Mouse (Mus musculus) MEL (cell line): ENCODE results near the gene Ccdc9b. TPM values are rescaled to one million over a fixed set of nuclear protein-coding genes. Genes with fewer than 3 reads are reported as not detected.

Source experiments
- DNase-seq: peaks from one replicate; pipeline ENCODE4 v3.0.0; 2011; ENCODE audit warnings: low read depth, low spot score
- H3K27ac ChIP-seq: 2 replicates; pipeline ENCODE4 v1.5.1; 2012; ENCODE audit warnings: low read depth, mild to moderate bottlenecking, control low read depth, low read length, moderate library complexity; ENCODE audit not compliant: control insufficient read depth
- H3K27me3 ChIP-seq, 2 experiments: fragments of 150-350 bp in 1 of 2; sonication (generic) in 1 of 2; 2 replicates each; pipeline ENCODE4 v1.6.1; 2012; ENCODE audit warnings: low read length in 2 of 2, mild to moderate bottlenecking in 2 of 2, improper control_type of control experiment in 1 of 2, moderate library complexity in 1 of 2; ENCODE audit not compliant: insufficient read depth in 2 of 2, control insufficient read depth in 1 of 2
- H3K36me3 ChIP-seq, 2 experiments: 2 replicates each; pipeline ENCODE4 v1.6.1; 2012 to 2014; ENCODE audit warnings: low read length in 2 of 2, improper control_type of control experiment in 1 of 2, inconsistent platforms in 1 of 2, mild to moderate bottlenecking in 1 of 2; ENCODE audit not compliant: insufficient read depth in 2 of 2, control insufficient read depth in 1 of 2
- H3K4me1 ChIP-seq, 2 experiments: fragments of 150-350 bp in 1 of 2; sonication (generic) in 1 of 2; 2 replicates each; pipeline ENCODE4 v1.6.1; 2012; ENCODE audit warnings: low read length in 2 of 2, improper control_type of control experiment in 1 of 2, mild to moderate bottlenecking in 1 of 2; ENCODE audit not compliant: insufficient read depth in 2 of 2, control insufficient read depth in 1 of 2
- H3K4me3 ChIP-seq, 2 experiments: fragments of 150-350 bp in 1 of 2; sonication (generic) in 1 of 2; 2 replicates each; pipeline ENCODE4 v1.5.1; 2012; ENCODE audit warnings: low read depth in 2 of 2, low read length in 2 of 2, mild to moderate bottlenecking in 2 of 2, moderate library complexity in 2 of 2, control low read depth in 1 of 2, improper control_type of control experiment in 1 of 2; ENCODE audit not compliant: control insufficient read depth in 1 of 2, insufficient read depth in 1 of 2
- H3K79me2 ChIP-seq: 2 replicates; pipeline ENCODE4 v1.6.1; 2012; ENCODE audit warnings: mild to moderate bottlenecking, low read length, moderate library complexity; ENCODE audit not compliant: control insufficient read depth, poor library complexity, insufficient read depth
- H3K9ac ChIP-seq: 2 replicates; pipeline ENCODE4 v1.6.1; 2012; ENCODE audit warnings: low read depth, mild to moderate bottlenecking, control low read depth, low read length, moderate library complexity; ENCODE audit not compliant: control insufficient read depth, poor library complexity, severe bottlenecking
- H3K9me3 ChIP-seq: fragments of 150-350 bp; sonication (generic); replicated peaks from 2 replicates; pipeline ENCODE4 v1.6.1; 2012; ENCODE audit warnings: mild to moderate bottlenecking, low read length, improper control_type of control experiment, moderate library complexity; ENCODE audit not compliant: insufficient read depth
- CHD1 ChIP-seq: IDR thresholded peaks from 2 replicates; pipeline ENCODE4 v1.6.1; 2012; ENCODE audit warnings: low read depth, mild to moderate bottlenecking, inconsistent platforms, low read length, improper control_type of control experiment
- ELF1 ChIP-seq: IDR thresholded peaks from 2 replicates; pipeline ENCODE4 v1.6.1; 2014; ENCODE audit warnings: low read depth, mild to moderate bottlenecking, inconsistent platforms, low read length, improper control_type of control experiment, moderate library complexity
- EP300 ChIP-seq, 2 experiments: IDR thresholded peaks; 2 replicates each; pipeline ENCODE4 v1.6.1; 2011; ENCODE audit warnings: improper control_type of control experiment in 2 of 2, low read length in 2 of 2, low read depth in 1 of 2, mild to moderate bottlenecking in 1 of 2
- GABPA ChIP-seq: IDR thresholded peaks from 2 replicates; pipeline ENCODE4 v1.6.1; 2012; ENCODE audit warnings: low read depth, mild to moderate bottlenecking, inconsistent platforms, low read length, improper control_type of control experiment, moderate library complexity
- MAFK ChIP-seq: IDR thresholded peaks from 2 replicates; pipeline ENCODE4 v1.6.1; 2011; ENCODE audit warnings: low read depth, mild to moderate bottlenecking, low read length, improper control_type of control experiment, borderline replicate concordance
- MAX ChIP-seq: IDR thresholded peaks from 2 replicates; pipeline ENCODE4 v1.6.1; 2011; ENCODE audit warnings: low read length, improper control_type of control experiment
- MAZ ChIP-seq: IDR thresholded peaks from 2 replicates; pipeline ENCODE4 v1.6.1; 2012; ENCODE audit warnings: low read depth, mild to moderate bottlenecking, inconsistent platforms, low read length, improper control_type of control experiment
- MYB ChIP-seq: IDR thresholded peaks from 2 replicates; pipeline ENCODE4 v1.6.1; 2011; ENCODE audit warnings: mild to moderate bottlenecking, low read depth, low read length, improper control_type of control experiment
- NELFE ChIP-seq: IDR thresholded peaks from 2 replicates; pipeline ENCODE4 v1.6.1; 2011; ENCODE audit warnings: low read depth, low read length, improper control_type of control experiment
- POLR2A ChIP-seq, 2 experiments: IDR thresholded peaks; 2 replicates each; pipeline ENCODE4 v1.6.1; 2011 to 2012; ENCODE audit warnings: low read length in 2 of 2, mild to moderate bottlenecking in 2 of 2, control low read depth in 1 of 2, improper control_type of control experiment in 1 of 2, low read depth in 1 of 2, moderate library complexity in 1 of 2; ENCODE audit not compliant: control insufficient read depth in 1 of 2, insufficient read depth in 1 of 2, poor library complexity in 1 of 2
- POLR2AphosphoS2 ChIP-seq: IDR thresholded peaks from 2 replicates; pipeline ENCODE4 v1.6.1; 2011; ENCODE audit warnings: low read length, improper control_type of control experiment
- POLR2AphosphoS5 ChIP-seq: IDR thresholded peaks from 2 replicates; pipeline ENCODE4 v1.6.1; 2012; ENCODE audit warnings: low read depth, borderline replicate concordance, mild to moderate bottlenecking, inconsistent platforms, low read length, moderate library complexity, mixed read lengths
- SIN3A ChIP-seq: IDR thresholded peaks from 2 replicates; pipeline ENCODE4 v1.6.1; 2012; ENCODE audit warnings: low read length, improper control_type of control experiment, inconsistent platforms
- SMC3 ChIP-seq: IDR thresholded peaks from 2 replicates; pipeline ENCODE4 v1.6.1; 2011; ENCODE audit warnings: low read depth, low read length, improper control_type of control experiment
- TAL1 ChIP-seq: IDR thresholded peaks from 2 replicates; pipeline ENCODE4 v1.6.1; 2012; ENCODE audit warnings: mild to moderate bottlenecking, inconsistent platforms, low read length, moderate library complexity, mixed read lengths
- TCF12 ChIP-seq: IDR thresholded peaks from 2 replicates; pipeline ENCODE4 v1.6.1; 2014; ENCODE audit warnings: low read depth, mild to moderate bottlenecking, inconsistent platforms, low read length, improper control_type of control experiment, moderate library complexity
- USF2 ChIP-seq, 2 experiments: IDR thresholded peaks; 2 replicates each; pipeline ENCODE4 v1.6.1; 2011 to 2012; ENCODE audit warnings: improper control_type of control experiment in 2 of 2, low read length in 2 of 2, borderline replicate concordance in 1 of 2, inconsistent platforms in 1 of 2, low read depth in 1 of 2, mild to moderate bottlenecking in 1 of 2; ENCODE audit not compliant: insufficient read depth in 1 of 2
- ZC3H11A ChIP-seq: IDR thresholded peaks from 2 replicates; pipeline ENCODE4 v1.6.1; 2012; ENCODE audit warnings: low read depth, mild to moderate bottlenecking, inconsistent platforms, low read length, improper control_type of control experiment
- ZKSCAN1 ChIP-seq: IDR thresholded peaks from 2 replicates; pipeline ENCODE4 v1.6.1; 2012; ENCODE audit warnings: low read depth, mild to moderate bottlenecking, inconsistent platforms, low read length, improper control_type of control experiment, moderate library complexity
- ZMIZ1 ChIP-seq: IDR thresholded peaks from 2 replicates; pipeline ENCODE4 v1.6.1; 2012; ENCODE audit warnings: low read depth, mild to moderate bottlenecking, inconsistent platforms, low read length, improper control_type of control experiment, moderate library complexity
- polyA plus RNA-seq, 2 experiments: library from polyadenylated mRNA; stranded (reverse) in 1 of 2; unstranded in 1 of 2; fragments of >175 nt in 1 of 2; fragments of >200 nt in 1 of 2; gene quantifications; 2 replicates each; pipeline versions ENCODE4 v1.2.1 to v1.2.4; 2012; ENCODE audit warnings: low replicate concordance in 2 of 2, low read depth in 1 of 2; ENCODE audit not compliant: insufficient read length in 2 of 2, insufficient read depth in 1 of 2, missing spikeins in 1 of 2
- total RNA-seq: library from RNA; depleted of rRNA; stranded (reverse); fragments of 300-350 nt; gene quantifications from 2 replicates; pipeline ENCODE4 v1.2.3, GENCODE M21; 2012

Ccdc9b gene
- total and polyA plus RNA-seq, 3 experiments: 1.7 to 2.4 TPM; not detected in 1

DNA sequence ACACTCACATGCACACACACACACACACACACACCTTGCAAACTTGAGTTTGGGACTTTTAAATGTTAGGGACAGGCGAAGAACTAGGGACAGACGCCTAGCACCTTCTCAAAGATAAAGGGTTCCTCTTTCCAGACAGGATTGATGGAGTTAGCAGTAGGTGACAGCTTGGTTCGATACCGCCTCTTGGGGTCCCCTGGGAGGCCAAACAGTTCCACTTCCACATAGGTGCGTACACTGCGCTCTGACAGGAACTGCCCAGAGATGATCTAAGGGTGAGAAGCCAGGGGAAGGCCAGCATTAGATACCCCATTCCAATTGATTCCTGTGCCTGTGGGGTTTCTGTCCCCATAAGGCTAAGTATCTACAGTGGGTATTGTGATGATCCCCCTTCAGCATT, 48.8 kb downstream of the Ccdc9b start:
- H3K79me2 ChIP-seq: no peaks in the 10 kb centered on the region
- TF ChIP-seq MAFK: no peak
- no peak for TF ChIP-seq ZKSCAN1
- TF ChIP-seq NELFE: no peak
- TF ChIP-seq SMC3: no peak
- TF ChIP-seq POLR2A (IDR thresholded peaks at IDR 0.05; ENCODE audit: control insufficient read depth in 1 of 2, insufficient read depth in 1 of 2, low read depth in 1 of 2, low read length in 2 of 2, poor library complexity in 1 of 2): no peak
- no peak for TF ChIP-seq POLR2AphosphoS2
- TF ChIP-seq SIN3A: no peak
- no peak for TF ChIP-seq GABPA
- TF ChIP-seq CHD1: no peak
- TF ChIP-seq ZMIZ1: no peak
- TF ChIP-seq ZC3H11A: no peak
- H3K27ac ChIP-seq: no peak overlapping the region
- H3K4me3 ChIP-seq: no peak overlapping the region
- H3K9me3 ChIP-seq: no peaks in the 10 kb centered on the region
- no peaks in the 10 kb centered on the region for H3K27me3 ChIP-seq
- no peaks in the 10 kb centered on the region for H3K36me3 ChIP-seq
- no peak for DNase-seq
- no peaks in the 10 kb centered on the region; a peak in 1 of 4 replicates for H3K4me1 ChIP-seq
- no peak overlapping the region for H3K9ac ChIP-seq

DNA sequence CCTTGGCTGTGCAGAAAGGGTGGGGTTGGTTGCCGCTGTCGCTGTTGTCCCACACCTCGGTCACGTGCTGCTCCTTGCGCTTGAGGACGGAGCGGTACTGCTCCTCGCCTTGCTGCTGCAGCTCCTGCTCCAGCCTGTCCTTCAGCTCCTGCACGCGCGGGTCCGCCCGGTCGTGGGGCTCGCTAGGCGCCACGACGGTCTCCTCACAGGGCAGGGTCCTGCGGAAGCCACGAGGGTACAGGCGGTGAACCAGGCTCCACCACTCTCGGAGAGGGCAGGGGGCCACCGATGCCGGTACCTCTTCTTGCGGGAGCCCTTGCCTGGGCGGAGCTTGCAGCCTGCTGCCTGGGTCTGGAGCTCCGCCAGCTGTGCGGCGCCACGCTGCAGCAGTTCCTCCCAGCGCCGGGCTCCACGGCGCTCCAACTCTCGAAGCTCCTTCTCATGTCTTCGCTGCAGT, 51.4 kb downstream of the Ccdc9b start:
- no peak overlapping the region for H3K9ac ChIP-seq
- H3K27me3 ChIP-seq: no peaks in the 10 kb centered on the region
- DNase-seq: no peak
- H3K27ac ChIP-seq: no peak overlapping the region
- no peaks in the 10 kb centered on the region for H3K79me2 ChIP-seq
- H3K4me1 ChIP-seq: no peaks in the 10 kb centered on the region; a peak in 1 of 4 replicates
- H3K9me3 ChIP-seq: no peaks in the 10 kb centered on the region
- TF ChIP-seq EP300 (IDR thresholded peaks at IDR 0.05; ENCODE audit: low read depth in 1 of 2, low read length in 2 of 2) (no peak), MAZ (no peak), USF2 (IDR thresholded peaks at IDR 0.05; ENCODE audit: borderline replicate concordance in 1 of 2, insufficient read depth in 1 of 2, low read depth in 1 of 2, low read length in 2 of 2) (no peak), SMC3 (no peak), CHD1 (no peak), MAFK (no peak), MYB (no peak), NELFE (no peak), ZKSCAN1 (no peak), TAL1 (no peak), MAX (no peak), POLR2AphosphoS5 (no peak), ELF1 (no peak), TCF12 (no peak), ZMIZ1 (no peak)
- no peak overlapping the region for H3K4me3 ChIP-seq
- H3K36me3 ChIP-seq: no peaks in the 10 kb centered on the region; a peak in 1 of 4 replicates
